Mouse (Mus musculus): ENCODE results near the gene Haao. TPM values are rescaled to one million over a fixed set of nuclear protein-coding genes. Genes with fewer than 3 reads are reported as not detected.

The Haao gene
- polyA plus RNA-seq, 1 experiment from 2014 or later, result not detected

DNA sequence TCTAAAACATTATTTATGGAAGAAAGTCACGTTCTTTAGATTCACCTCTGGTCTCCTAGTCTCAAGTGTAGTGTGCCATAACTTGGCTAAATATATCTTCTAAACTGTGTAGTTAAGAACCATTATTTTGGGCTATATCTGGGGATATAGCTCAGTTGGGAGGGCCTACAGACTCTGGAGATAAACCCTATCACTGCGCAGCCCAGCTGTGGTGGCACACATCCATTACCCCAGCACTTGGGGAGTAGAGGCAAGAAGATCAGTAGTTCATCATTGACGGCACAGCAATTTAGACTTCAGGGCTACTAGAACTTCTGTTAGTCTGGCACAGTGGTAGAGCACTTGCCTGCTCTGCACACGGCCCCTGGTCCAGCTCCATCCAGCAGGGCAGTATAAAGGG, 34.7 kb downstream of the Haao start:
- Histone ChIP-seq H3K4me2 (replicated peaks; ENCODE audit: low read depth, low read length) (no peak overlapping the region), H3K27ac (ENCODE audit: low read depth, low read length) (no peak overlapping the region), H3K9me3 (ENCODE audit: control insufficient read depth, low read length) (no peaks in the 10 kb centered on the region), H3K4me3 (ENCODE audit: low read depth, low read length) (no peak overlapping the region), H3K9ac (ENCODE audit: low read depth, low read length) (no peak overlapping the region), H3K36me3 (ENCODE audit: control insufficient read depth, insufficient read depth, low read length) (no peaks in the 10 kb centered on the region), H3K4me1 (replicated peaks; ENCODE audit: control insufficient read depth, insufficient read depth, low read length) (no peaks in the 10 kb centered on the region), H3K27me3 (ENCODE audit: control insufficient read depth, insufficient read depth, low read length) (no peaks in the 10 kb centered on the region)
- WGBS, result 93% methylated on average over 4 of the region's 4 CpGs
- ATAC-seq (ENCODE audit: low FRiP score) (no peak), DNase-seq (ENCODE audit: low spot score) (no peak)

DNA sequence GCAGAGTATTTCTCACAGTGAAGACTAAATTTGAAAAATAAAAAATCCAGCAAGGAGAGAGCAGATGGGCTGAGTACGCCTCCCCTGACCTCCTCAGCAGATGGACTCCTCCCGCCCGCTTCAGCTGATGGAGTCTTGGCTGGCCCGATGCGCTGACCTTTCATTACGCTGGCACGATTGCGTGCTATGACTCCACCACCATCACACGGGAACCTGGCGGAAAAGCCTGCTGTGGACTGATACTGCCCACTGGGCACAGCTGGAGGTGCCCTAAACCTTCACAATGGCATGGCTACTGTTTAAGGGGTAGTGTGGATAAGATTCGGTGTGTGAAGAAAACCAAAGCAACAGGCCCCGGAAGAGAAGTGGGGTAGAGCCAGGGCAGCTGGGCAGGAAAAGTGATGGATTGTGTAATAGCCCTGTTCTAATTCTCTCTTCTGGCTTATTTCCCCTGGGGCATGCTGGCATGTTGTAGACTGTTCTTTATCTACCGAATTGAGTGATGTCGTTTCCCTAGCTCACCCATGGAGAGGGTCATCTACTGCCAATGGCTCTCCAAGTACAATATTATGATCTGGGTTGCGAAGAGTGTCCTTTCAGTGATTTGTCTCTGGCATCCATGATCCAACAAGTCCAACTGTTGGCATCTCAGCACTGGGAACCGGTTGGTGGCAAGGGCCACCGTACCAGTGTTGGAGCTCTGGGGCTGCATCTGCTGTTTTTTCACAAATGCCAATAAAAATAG, 35.4 kb downstream of the Haao start:
- no peak overlapping the region for H3K27ac ChIP-seq (ENCODE audit: low read depth, low read length)
- no peak overlapping the region for H3K9ac ChIP-seq (ENCODE audit: low read depth, low read length)
- H3K4me1 ChIP-seq (replicated peaks; ENCODE audit: control insufficient read depth, insufficient read depth, low read length), result no peaks in the 10 kb centered on the region
- no peaks in the 10 kb centered on the region for H3K9me3 ChIP-seq (ENCODE audit: control insufficient read depth, low read length)
- DNase-seq (ENCODE audit: low spot score), result no peak
- no peak overlapping the region for H3K4me2 ChIP-seq (replicated peaks; ENCODE audit: low read depth, low read length)
- ATAC-seq (ENCODE audit: low FRiP score), result no peak
- 89% methylated on average over 17 of the region's 17 CpGs for WGBS
- H3K4me3 ChIP-seq (ENCODE audit: low read depth, low read length), result no peak overlapping the region
- H3K36me3 ChIP-seq (ENCODE audit: control insufficient read depth, insufficient read depth, low read length), result no peaks in the 10 kb centered on the region
- H3K27me3 ChIP-seq (ENCODE audit: control insufficient read depth, insufficient read depth, low read length), result no peaks in the 10 kb centered on the region

- Histone ChIP-seq H3K9ac (ENCODE audit: low read depth, low read length) (no peak overlapping the region), H3K4me3 (ENCODE audit: low read depth, low read length) (no peak overlapping the region), H3K4me2 (replicated peaks; ENCODE audit: low read depth, low read length) (no peak overlapping the region), H3K27me3 (ENCODE audit: control insufficient read depth, insufficient read depth, low read length) (no peaks in the 10 kb centered on the region), H3K9me3 (ENCODE audit: control insufficient read depth, low read length) (no peaks in the 10 kb centered on the region), H3K27ac (ENCODE audit: low read depth, low read length) (no peak overlapping the region), H3K4me1 (replicated peaks; ENCODE audit: control insufficient read depth, insufficient read depth, low read length) (no peaks in the 10 kb centered on the region), H3K36me3 (ENCODE audit: control insufficient read depth, insufficient read depth, low read length) (no peaks in the 10 kb centered on the region)
- no peak for DNase-seq (ENCODE audit: low spot score)
- ATAC-seq (ENCODE audit: low FRiP score), result no peak
- 94% methylated on average over 5 of the region's 5 CpGs for WGBS
Measured at GRCm38 (mm10) chr17:83810285-83810684, 37.5 kb downstream of the Haao start.

DNA sequence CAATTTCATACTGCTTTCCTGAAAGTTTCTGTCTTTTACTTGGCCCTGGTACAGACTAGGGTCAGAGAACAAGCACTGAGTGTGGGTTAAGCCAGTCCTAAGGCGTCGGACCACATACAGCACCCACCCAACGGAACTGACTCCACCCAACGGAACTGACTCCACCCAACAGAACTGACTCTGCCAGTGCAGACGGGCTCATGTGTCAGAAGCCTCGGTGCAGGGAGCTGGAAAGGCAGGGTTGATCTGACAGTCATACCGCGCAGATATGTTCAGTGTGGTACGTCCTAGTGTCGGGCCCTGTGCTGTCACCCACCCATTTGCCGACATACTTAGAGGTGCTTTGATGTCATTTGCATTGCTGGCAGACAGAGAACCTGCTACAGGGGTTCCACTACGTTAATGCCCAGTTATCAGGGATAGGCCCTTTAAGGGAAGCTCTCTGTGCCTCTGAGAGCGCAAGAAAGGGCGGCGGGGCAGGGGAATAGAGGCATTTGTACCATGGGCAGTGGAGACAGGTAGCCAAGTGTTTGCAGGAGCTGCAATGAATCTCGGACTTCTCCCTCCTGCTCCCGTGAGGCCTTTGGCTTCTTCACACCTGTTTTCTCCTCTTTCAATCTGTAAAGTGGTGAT, 38.5 kb downstream of the Haao start:
- Histone ChIP-seq H3K27me3 (ENCODE audit: control insufficient read depth, insufficient read depth, low read length) (no peaks in the 10 kb centered on the region), H3K4me3 (ENCODE audit: low read depth, low read length) (no peak overlapping the region), H3K4me1 (replicated peaks; ENCODE audit: control insufficient read depth, insufficient read depth, low read length) (no peaks in the 10 kb centered on the region), H3K9me3 (ENCODE audit: control insufficient read depth, low read length) (no peaks in the 10 kb centered on the region), H3K9ac (ENCODE audit: low read depth, low read length) (no peak overlapping the region), H3K4me2 (replicated peaks; ENCODE audit: low read depth, low read length) (no peak overlapping the region), H3K27ac (ENCODE audit: low read depth, low read length) (no peak overlapping the region), H3K36me3 (ENCODE audit: control insufficient read depth, insufficient read depth, low read length) (no peaks in the 10 kb centered on the region)
- DNase-seq (ENCODE audit: low spot score) (no peak), ATAC-seq (ENCODE audit: low FRiP score) (no peak)
- 91% methylated on average over 17 of the region's 17 CpGs for WGBS

- no peaks in the 10 kb centered on the region for H3K36me3 ChIP-seq (ENCODE audit: control insufficient read depth, insufficient read depth, low read length)
- 86% methylated on average over 12 of the region's 12 CpGs for WGBS
- no peak for DNase-seq (ENCODE audit: low spot score)
- no peak overlapping the region for H3K4me3 ChIP-seq (ENCODE audit: low read depth, low read length)
- no peak for ATAC-seq (ENCODE audit: low FRiP score)
- H3K4me1 ChIP-seq (replicated peaks; ENCODE audit: control insufficient read depth, insufficient read depth, low read length), result no peaks in the 10 kb centered on the region
- no peaks in the 10 kb centered on the region for H3K27me3 ChIP-seq (ENCODE audit: control insufficient read depth, insufficient read depth, low read length)
- no peak overlapping the region for H3K27ac ChIP-seq (ENCODE audit: low read depth, low read length)
- H3K9me3 ChIP-seq (ENCODE audit: control insufficient read depth, low read length), result no peaks in the 10 kb centered on the region
- no peak overlapping the region for H3K4me2 ChIP-seq (replicated peaks; ENCODE audit: low read depth, low read length)
- no peak overlapping the region for H3K9ac ChIP-seq (ENCODE audit: low read depth, low read length)
Measured at GRCm38 (mm10) chr17:83808476-83809098, 39.2 kb downstream of the Haao start.

- WGBS, result 76% methylated on average over 11 of the region's 11 CpGs
- Histone ChIP-seq H3K27ac (ENCODE audit: low read depth, low read length) (no peak overlapping the region), H3K27me3 (ENCODE audit: control insufficient read depth, insufficient read depth, low read length) (no peaks in the 10 kb centered on the region), H3K36me3 (ENCODE audit: control insufficient read depth, insufficient read depth, low read length) (no peaks in the 10 kb centered on the region), H3K4me2 (replicated peaks; ENCODE audit: low read depth, low read length) (no peak overlapping the region), H3K4me1 (replicated peaks; ENCODE audit: control insufficient read depth, insufficient read depth, low read length) (no peaks in the 10 kb centered on the region), H3K9ac (ENCODE audit: low read depth, low read length) (no peak overlapping the region), H3K9me3 (ENCODE audit: control insufficient read depth, low read length) (no peaks in the 10 kb centered on the region), H3K4me3 (ENCODE audit: low read depth, low read length) (no peak overlapping the region)
- peak; percentile 76 for DNase-seq (ENCODE audit: low spot score)
- ATAC-seq (ENCODE audit: low FRiP score), result no peak
Measured at GRCm38 (mm10) chr17:83807778-83808398, 39.9 kb downstream of the Haao start.

DNA sequence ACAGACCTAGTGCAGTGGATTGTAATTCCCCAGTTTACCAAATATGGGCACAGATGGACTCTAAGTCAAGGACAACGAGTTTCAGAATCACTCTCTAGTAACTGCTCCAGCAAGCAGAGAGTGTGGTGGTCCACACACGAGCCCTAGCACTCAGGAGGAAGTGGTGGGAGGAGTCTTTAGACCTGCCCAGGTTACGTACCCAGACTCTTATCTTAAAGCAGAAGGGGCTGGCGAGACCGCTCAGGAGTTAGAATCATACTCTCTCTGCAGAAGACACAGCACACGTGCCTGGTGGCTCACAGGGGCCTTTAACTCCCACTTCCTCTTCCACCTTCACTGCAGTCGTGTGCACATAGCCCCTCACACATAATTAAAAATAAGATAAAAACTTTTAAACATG, 40.4 kb downstream of the Haao start:
- H3K4me3 ChIP-seq (ENCODE audit: low read depth, low read length), result no peak overlapping the region
- 81% methylated on average over 7 of the region's 7 CpGs for WGBS
- H3K36me3 ChIP-seq (ENCODE audit: control insufficient read depth, insufficient read depth, low read length), result no peaks in the 10 kb centered on the region
- no peaks in the 10 kb centered on the region for H3K27me3 ChIP-seq (ENCODE audit: control insufficient read depth, insufficient read depth, low read length)
- no peaks in the 10 kb centered on the region for H3K9me3 ChIP-seq (ENCODE audit: control insufficient read depth, low read length)
- ATAC-seq (ENCODE audit: low FRiP score) (no peak), DNase-seq (ENCODE audit: low spot score) (no peak)
- H3K4me1 ChIP-seq (replicated peaks; ENCODE audit: control insufficient read depth, insufficient read depth, low read length), result no peaks in the 10 kb centered on the region
- H3K27ac ChIP-seq (ENCODE audit: low read depth, low read length), result no peak overlapping the region
- H3K4me2 ChIP-seq (replicated peaks; ENCODE audit: low read depth, low read length), result no peak overlapping the region
- no peak overlapping the region for H3K9ac ChIP-seq (ENCODE audit: low read depth, low read length)

DNA sequence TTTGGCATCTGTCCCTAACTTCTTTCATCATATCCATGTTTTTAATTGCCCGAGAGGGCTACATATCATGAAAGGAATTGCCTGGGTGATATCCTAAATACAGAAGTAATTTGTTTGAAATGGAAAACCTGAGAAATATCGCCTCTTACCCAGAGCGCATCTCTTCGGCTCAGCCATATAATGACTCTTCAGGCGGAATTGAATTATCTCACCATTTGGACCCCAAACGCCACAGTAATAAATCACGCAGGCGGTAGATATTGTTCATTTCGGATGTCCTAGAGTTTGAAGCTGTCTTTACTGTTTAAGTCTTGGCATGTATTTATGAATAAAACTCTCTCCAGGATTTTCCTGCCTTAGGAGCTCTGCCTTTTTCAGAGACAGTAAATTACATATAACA, 42.7 kb downstream of the Haao start:
- no peaks in the 10 kb centered on the region for H3K27me3 ChIP-seq (ENCODE audit: control insufficient read depth, insufficient read depth, low read length)
- ATAC-seq (ENCODE audit: low FRiP score), result no peak
- no peaks in the 10 kb centered on the region for H3K36me3 ChIP-seq (ENCODE audit: control insufficient read depth, insufficient read depth, low read length)
- H3K4me1 ChIP-seq (replicated peaks; ENCODE audit: control insufficient read depth, insufficient read depth, low read length), result no peaks in the 10 kb centered on the region
- 89% methylated on average over 9 of the region's 9 CpGs for WGBS
- no peaks in the 10 kb centered on the region for H3K9me3 ChIP-seq (ENCODE audit: control insufficient read depth, low read length)
- DNase-seq (ENCODE audit: low spot score), result no peak
- H3K9ac ChIP-seq (ENCODE audit: low read depth, low read length), result no peak overlapping the region
- H3K4me2 ChIP-seq (replicated peaks; ENCODE audit: low read depth, low read length), result no peak overlapping the region
- H3K4me3 ChIP-seq (ENCODE audit: low read depth, low read length), result no peak overlapping the region
- no peak overlapping the region; the same call in 1 of the 2 replicates for H3K27ac ChIP-seq (ENCODE audit: low read depth, low read length)
